Mouse (Mus musculus): ENCODE results near the gene E130309D02Rik. TPM values are rescaled to one million over a fixed set of nuclear protein-coding genes. Genes with fewer than 3 reads are reported as not detected.

Gene E130309D02Rik
- total RNA-seq, 2 experiments from 2014 or later = 23.4 to 25.2 TPM

- peak; percentile 59 to 66 for DNase-seq (ENCODE audit: extremely low spot score in 1 of 2, low spot score in 1 of 2)
Measured at GRCm38 (mm10) chr5:143269363-143270150, 45.6 kb downstream of the E130309D02Rik start, which contains the start of gene Zfp316. TSS of gene Zfp316 (minus strand) at chr5:143270022.

DNA sequence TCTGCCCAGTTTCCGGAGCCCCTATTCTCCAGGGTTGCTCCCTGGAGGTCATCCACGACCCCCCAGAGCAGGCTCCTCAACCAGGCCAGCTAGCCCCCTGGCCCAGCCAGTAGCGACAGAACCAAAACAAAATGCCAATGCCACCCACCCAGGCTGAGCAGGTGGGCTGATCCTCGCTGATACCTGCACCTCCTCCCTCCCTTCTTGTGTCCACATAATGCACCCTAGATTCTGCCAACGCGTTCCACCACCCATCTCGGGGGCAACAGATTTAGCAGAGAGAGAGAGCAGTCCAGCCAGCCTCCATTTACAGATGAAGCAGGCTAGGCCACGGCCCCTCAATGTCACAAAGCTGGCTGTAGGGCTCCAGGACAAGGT lies 46.2 kb downstream of the E130309D02Rik start:
- DNase-seq (ENCODE audit: extremely low spot score in 1 of 2, low spot score in 1 of 2) = no peak

GRCm38 (mm10) chr5:143266794-143267193 lies 48.4 kb downstream of the E130309D02Rik start:
- no peak for DNase-seq (ENCODE audit: extremely low spot score in 1 of 2, low spot score in 1 of 2)

GRCm38 (mm10) chr5:143265409-143265808 lies 49.8 kb downstream of the E130309D02Rik start:
- DNase-seq (ENCODE audit: extremely low spot score in 1 of 2, low spot score in 1 of 2) = no peak

DNA sequence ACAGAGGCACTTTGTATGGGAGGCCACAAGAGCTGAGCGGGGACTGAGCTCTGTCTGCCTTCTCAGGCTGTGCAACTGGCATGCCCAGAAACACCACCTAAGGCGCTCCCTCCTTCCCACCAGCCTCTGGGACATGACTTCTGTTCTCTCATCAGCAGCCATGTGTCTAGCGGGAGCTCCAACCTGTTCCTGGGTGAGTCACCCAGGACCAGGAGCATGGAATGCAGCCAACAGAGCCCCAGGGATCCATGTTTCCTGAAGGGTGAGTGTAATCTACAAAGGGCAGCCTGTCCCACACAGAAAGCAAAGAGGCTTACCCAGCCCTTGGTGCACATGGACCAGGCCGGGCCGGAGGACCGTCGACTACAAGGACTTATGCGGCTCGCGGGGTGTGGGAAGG lies 50.5 kb downstream of the E130309D02Rik start:
- DNase-seq (ENCODE audit: extremely low spot score in 1 of 2, low spot score in 1 of 2) = no peak

GRCm38 (mm10) chr5:143261636-143262035 lies 53.5 kb downstream of the E130309D02Rik start:
- no peak for DNase-seq (ENCODE audit: extremely low spot score in 1 of 2, low spot score in 1 of 2)

DNA sequence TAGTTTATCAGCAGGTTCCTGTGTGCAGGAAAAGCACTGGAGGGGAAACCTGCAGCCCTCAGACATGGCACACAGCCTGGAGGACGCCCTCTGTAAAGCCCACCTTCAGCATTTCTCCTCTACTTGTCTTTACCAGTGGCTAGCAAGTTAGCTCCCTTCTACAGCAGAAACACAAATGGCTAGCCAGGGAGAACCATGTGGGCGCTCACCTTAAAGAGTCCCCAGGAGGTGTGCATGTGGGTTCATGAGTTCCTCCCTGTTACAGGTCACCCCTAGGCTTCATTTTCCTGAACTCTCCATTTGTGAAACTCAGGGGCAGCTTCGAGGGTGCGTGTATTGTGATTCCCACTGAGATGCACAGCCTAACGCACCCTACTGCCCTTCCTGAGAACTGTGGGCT lies 59.4 kb downstream of the E130309D02Rik start:
- no peak for DNase-seq (ENCODE audit: extremely low spot score in 1 of 2, low spot score in 1 of 2)

DNA sequence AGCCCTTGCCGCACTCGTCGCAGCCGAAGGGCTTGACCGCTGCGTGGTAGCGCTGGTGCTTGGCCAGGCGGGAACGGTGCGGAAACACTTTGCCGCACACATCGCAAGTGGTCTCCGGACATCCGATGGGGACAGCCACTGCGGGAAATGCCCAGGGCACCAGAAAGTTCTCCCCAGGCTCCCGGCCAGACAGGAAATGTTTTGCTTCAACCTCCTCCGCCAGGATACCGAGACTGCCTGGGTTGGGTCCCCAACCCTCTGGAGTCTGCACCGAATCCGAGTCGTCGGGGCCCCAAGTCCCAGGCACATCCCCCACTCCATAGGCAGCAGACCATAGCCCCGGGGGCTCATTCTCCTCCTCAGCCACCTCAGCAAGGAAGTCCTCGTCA lies 60.0 kb downstream of the E130309D02Rik start:
- DNase-seq (ENCODE audit: extremely low spot score in 1 of 2, low spot score in 1 of 2) = no peak

DNA sequence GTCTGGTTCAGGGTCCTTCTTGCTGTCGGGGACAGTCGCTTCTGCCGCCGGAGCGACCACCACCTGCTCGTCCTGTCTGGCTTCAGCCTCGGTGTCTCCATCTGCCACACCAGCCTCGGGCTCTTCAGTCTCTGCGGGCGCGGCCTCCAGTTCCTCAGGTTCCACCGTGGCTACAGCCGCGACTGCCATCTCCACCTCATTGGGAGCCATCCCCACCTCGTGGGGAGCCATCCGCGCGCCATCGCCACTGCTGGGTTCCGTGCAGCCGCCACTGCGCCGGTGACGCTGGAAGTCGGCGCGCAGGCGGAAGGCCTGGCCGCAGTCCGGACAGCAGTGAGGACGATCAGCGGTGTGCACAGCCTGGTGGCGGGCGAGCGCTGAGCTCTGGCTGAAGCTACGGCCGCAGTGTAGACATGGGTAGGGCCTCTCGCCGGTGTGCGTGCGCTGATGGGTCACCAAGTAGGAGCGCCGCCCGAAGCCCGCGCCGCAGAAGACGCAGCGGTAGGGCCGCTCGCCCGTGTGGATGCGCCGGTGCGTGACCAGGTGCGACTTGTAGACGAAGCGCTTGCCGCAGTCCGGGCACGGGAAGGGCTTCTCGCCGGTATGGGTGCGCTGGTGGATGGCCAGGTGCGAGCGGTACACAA lies 60.6 kb downstream of the E130309D02Rik start:
- DNase-seq (ENCODE audit: extremely low spot score in 1 of 2, low spot score in 1 of 2) = no peak

GRCm38 (mm10) chr5:143253881-143254486 lies 61.2 kb downstream of the E130309D02Rik start:
- DNase-seq (ENCODE audit: extremely low spot score in 1 of 2, low spot score in 1 of 2) = no peak

DNA sequence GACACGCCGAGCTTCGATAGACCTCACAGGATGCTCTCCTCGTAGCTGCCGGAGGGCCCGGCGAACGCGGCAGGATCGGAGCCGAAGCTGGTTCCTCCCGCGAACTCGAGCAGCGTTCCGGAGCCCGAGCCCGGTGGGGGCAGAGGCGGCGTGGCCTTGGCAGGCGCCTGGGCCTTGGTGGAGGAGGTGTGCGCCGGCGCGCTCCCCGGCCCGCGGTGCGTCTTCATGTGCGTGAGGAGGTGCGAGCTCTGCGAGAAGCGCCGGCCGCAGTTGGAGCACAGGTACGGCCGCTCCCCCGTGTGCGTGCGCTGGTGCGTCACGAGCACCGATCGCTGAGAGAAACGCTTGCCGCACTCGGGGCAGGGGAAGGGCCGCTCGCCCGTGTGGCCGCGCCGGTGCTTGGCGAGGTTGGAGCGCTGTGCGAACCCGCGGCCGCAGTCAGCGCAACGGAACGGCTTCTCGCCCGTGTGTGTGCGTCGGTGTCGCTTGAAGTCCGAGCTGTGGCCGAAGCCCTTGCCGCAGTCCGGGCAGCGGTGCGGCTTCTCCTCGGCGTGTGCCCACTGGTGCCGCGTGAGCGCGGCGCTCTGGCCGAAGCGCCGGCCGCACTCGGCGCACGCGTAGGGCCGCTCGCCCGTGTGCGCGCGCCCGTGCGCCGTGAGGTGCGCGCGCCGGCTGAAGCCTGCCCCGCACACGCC lies 61.8 kb downstream of the E130309D02Rik start:
- no peak for DNase-seq (ENCODE audit: extremely low spot score in 1 of 2, low spot score in 1 of 2)

DNA sequence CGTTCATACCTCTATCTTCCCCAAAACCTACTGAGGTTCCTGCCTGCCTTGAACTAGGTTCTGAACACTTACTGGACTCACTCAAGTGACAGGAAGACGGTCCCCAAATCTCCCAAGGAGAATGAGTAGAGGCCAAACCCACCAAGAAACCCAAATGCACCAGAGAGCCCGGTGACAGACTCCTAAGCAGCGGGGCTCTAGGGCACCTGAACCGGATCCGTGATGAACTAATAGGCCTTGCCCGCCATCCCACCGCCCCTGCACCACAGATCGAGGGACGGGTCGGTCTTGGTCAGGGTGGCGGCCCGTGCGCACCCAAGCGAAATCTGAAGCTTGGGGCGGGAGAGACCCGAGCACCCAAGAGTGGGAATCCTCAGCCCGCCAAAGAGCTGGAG lies 62.4 kb downstream of the E130309D02Rik start:
- DNase-seq (ENCODE audit: extremely low spot score in 1 of 2, low spot score in 1 of 2) = no peak

GRCm38 (mm10) chr5:143252039-143252438 lies 63.1 kb downstream of the E130309D02Rik start:
- DNase-seq (ENCODE audit: extremely low spot score in 1 of 2, low spot score in 1 of 2) = no peak

Other genes starting within 250 kb of the E130309D02Rik start
- gene Rnf216, start 202.4 kb downstream of the E130309D02Rik start, total RNA-seq (2021) = 10 to 100 TPM; 46.6 to 47.5 TPM
- under 1 TPM; 0.10 to 0.21 TPM for gene Olfr718-ps1, start 167.8 kb downstream of the E130309D02Rik start, total RNA-seq (2021)
- 10 to 100 TPM; 12.8 to 15.2 TPM for gene Rbak, start 134.6 kb downstream of the E130309D02Rik start, total RNA-seq (2021)
- not detected for gene Spdye4b, start 134.3 kb downstream of the E130309D02Rik start, total RNA-seq (2021)
- not detected for gene Spdye4a, start 88.5 kb downstream of the E130309D02Rik start, total RNA-seq (2021)
- 10 to 100 TPM; 28.4 to 31.2 TPM for gene Zfp12, start 80.2 kb downstream of the E130309D02Rik start, total RNA-seq (2021)
- gene Zfp316, start 45.3 kb downstream of the E130309D02Rik start, total RNA-seq (2021) = 10 to 100 TPM; 22.0 to 22.5 TPM
- 1 to 10 TPM; 5.5 to 6.6 TPM for gene Zfp853, start 21.7 kb downstream of the E130309D02Rik start, total RNA-seq (2021)
- 10 to 100 TPM; 41.8 to 49.9 TPM for gene Zdhhc4, start 13.9 kb upstream of the E130309D02Rik start, total RNA-seq (2021)
- gene Grid2ip, start 42.0 kb upstream of the E130309D02Rik start, total RNA-seq (2021) = 1 to 10 TPM; 1.1 to 1.4 TPM
- gene Kdelr2, start 88.5 kb upstream of the E130309D02Rik start, total RNA-seq (2021) = 10 to 100 TPM; 34.6 to 39.0 TPM
- gene Daglb, start 149.2 kb upstream of the E130309D02Rik start, total RNA-seq (2021) = 10 to 100 TPM; 25.0 to 26.7 TPM
- 100 to 1,000 TPM; 409 to 455 TPM for gene Rac1, start 212.7 kb upstream of the E130309D02Rik start, total RNA-seq (2021)

All from layer of hippocampus, postnatal 25 days (tissue).